Mouse (Mus musculus): ENCODE measurements around the gene Gapt. TPM values are rescaled to one million over a fixed set of nuclear protein-coding genes. Genes with fewer than 3 reads are reported as not detected.
A peak's percentile ranks its signal among the peaks of the same experiment; 100 is the strongest.

Gene Gapt
- total RNA-seq, 2 experiments from 2014 or later = not detected

DNA sequence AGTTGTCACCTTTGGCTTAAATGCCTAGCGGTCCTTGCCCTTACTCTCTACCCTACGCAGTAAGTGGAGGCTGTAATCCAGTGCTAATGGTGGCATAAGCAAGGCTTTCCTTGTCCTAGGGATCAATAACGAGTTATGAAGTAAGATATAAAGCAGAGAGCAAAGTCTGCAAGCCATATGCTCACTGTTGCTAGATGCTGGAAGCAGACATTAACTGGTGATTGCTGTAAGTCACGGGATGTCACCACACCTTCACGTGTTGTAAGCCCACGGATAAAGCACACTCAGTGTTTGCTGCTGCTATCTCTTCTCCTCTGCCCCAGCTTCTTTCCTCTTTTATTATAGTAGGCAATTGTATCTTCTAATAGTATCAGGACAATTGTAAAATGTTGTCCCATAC, 5.9 kb downstream of the Gapt start:
- no peak for DNase-seq (ENCODE audit: low spot score in 2 of 2)

DNA sequence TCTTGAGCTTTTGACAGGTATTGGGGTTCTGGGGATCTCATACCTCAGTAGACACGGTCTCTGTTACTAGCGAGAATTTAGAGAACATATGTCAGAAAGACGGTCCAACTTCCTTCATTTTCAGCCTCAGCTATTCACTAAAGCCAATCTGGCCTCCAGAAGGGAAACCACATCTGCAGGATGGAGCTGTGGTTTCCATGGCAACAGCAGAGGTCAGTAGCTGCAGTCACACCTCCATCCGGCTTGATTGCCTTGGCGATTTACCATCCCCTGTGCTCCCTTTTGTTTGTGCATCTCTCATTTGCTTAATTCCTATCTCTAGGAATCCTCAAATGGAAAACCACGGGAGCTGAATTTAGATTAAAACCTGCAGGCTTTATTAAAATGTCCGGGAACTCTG, 10.3 kb downstream of the Gapt start:
- no peak for DNase-seq (ENCODE audit: low spot score in 2 of 2)

DNA sequence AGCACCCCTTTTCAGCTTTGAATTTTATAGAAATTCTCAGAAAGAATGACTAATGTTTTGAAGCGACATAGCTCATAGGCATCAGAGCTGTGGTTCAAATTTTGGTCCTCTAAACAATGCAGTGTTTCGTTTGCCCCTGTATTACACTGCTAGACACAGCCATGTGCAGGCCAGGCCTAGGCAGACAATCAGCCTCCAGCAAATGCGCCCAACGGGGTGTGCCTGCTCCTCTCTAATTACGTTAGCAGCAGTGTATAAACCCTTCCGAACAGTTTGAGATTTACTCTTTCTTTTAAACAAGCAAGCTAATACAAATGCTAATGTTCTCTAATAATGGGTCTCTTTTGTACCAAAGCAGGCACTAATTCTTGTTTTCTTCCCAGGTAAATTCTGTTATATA, 14.4 kb downstream of the Gapt start:
- DNase-seq (ENCODE audit: low spot score in 2 of 2) = no peak

DNA sequence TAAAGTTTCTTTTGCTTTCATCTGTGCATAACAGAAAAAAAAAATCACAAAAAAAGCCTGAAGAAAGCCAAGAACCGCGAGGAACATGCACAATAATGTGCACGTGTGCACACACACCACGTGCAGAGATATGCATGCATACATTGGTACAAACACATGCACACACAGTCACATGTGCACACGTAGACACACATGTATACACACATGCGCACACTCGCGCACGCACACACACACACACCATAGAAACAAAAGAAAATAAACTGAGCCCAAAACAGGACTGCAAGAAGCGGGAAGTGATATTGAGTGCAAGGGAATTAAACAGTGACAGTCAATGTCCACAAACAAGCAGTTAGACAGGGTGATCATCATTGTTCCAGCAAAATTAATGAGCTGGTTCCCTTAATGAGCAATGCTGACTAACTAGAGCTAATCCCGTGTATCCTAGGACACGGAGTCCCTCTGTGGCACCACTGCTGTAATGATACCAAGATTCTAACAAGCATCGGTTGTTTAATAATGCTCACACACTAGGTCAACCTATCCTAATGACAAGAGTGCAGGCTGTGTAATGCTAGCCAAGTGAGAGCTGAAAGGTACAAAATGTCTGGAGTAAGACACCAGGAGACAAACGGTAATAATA, 23.9 kb downstream of the Gapt start:
- no peak for DNase-seq (ENCODE audit: low spot score in 2 of 2)

DNA sequence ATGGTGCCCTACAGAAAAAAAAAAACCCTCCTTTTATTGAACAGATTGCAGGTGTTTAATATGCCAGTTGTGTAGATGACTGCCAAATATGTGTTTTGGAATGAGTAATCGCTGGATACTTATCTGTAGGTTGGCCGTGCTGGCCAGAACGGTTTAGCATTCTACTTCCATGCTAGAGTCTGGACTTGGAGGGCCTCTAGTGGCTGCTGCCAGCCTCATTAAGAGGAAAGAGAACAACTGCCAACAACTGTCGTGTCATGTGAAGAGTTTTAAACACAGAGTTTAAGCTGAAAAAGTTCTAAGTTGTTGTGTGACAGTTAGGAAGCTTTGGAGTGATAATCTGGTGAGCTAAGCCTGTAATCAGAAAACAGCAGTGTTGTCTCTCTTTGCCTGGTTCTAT, 38.3 kb downstream of the Gapt start:
- DNase-seq (ENCODE audit: low spot score in 2 of 2) = peak; percentile 12 to 33

DNA sequence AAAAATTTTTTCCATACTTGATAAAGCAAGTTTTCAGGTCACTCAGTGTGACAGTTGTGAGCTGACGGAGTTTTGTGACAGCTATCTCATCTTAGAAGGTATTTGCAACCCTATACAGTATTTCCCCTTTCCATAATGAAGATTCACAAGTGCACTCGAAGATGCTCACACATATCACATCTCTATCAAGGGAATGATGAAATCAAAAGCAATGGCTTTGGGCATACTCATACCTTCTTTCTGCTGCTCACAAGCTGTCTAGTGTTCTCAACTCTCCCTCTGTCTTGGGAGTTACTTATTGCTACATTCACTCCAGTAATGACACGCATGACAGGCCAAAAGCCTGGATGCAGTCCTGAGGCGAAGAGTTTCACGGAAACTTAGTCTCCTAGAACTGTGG, 49.8 kb downstream of the Gapt start:
- no peak for DNase-seq (ENCODE audit: low spot score in 2 of 2)

Other genes with a start within 250 kb of the Gapt start
- gene Rab3c, start 76.2 kb downstream of the Gapt start, total RNA-seq (2021) = 100 to 1,000 TPM; 154 to 168 TPM
- 100 to 1,000 TPM; 207 to 227 TPM for gene Plk2, start 37.8 kb upstream of the Gapt start, total RNA-seq (2021)

Data from layer of hippocampus, postnatal 10 days (tissue).